Mouse (Mus musculus): ENCODE results near the gene Mak. TPM values are rescaled to one million over a fixed set of nuclear protein-coding genes. Genes with fewer than 3 reads are reported as not detected.

Gene Mak
- total RNA-seq, 1 experiment: 0.54 TPM

GRCm38 (mm10) chr13:41103841-41104525 lies 24.5 kb upstream of the Mak start:
- H3K9me3 ChIP-seq (ENCODE audit: control insufficient read depth, insufficient read depth, low read depth, low read length): no peaks in the 10 kb centered on the region
- no peak overlapping the region for H3K27ac ChIP-seq (ENCODE audit: insufficient read depth, low read depth, low read length, poor library complexity, severe bottlenecking)
- in situ Hi-C loops (cut with MboI; ENCODE audit: low sequenced_read_pairs in 2 of 2, unreplicated experiment in 2 of 2): no loop called here
- DNase-seq (ENCODE audit: low read depth, low spot score): no peak
- H3K4me3 ChIP-seq (ENCODE audit: insufficient read depth in 1 of 2, low read depth in 1 of 2, low read length in 2 of 2, poor library complexity in 1 of 2, severe bottlenecking in 1 of 2): no peak overlapping the region
- no peak overlapping the region for H3K9ac ChIP-seq (ENCODE audit: insufficient read depth, low read depth, low read length, poor library complexity, severe bottlenecking)
- TF ChIP-seq CHD2 (IDR thresholded peaks at IDR 0.05; ENCODE audit: low read depth, low read length): no peak
- peaks cover 0 to 5% of the 10 kb centered on the region in 2 experiments; a peak in 1 of 4 replicates for H3K4me1 ChIP-seq (ENCODE audit: control insufficient read depth in 2 of 2, insufficient read depth in 2 of 2, low read length in 2 of 2, poor library complexity in 1 of 2)
- H3K36me3 ChIP-seq (ENCODE audit: control insufficient read depth, insufficient read depth, low read length, poor library complexity, severe bottlenecking): no peaks in the 10 kb centered on the region

- Histone ChIP-seq H3K36me3 (ENCODE audit: control insufficient read depth, insufficient read depth, low read length, poor library complexity, severe bottlenecking) (no peaks in the 10 kb centered on the region), H3K9me3 (ENCODE audit: control insufficient read depth, insufficient read depth, low read depth, low read length) (no peaks in the 10 kb centered on the region)
- no peak for DNase-seq (ENCODE audit: low read depth, low spot score)
Measured at GRCm38 (mm10) chr13:41100031-41100430, 20.5 kb upstream of the Mak start.

GRCm38 (mm10) chr13:41098325-41098724 lies 18.8 kb upstream of the Mak start:
- Histone ChIP-seq H3K9ac (ENCODE audit: insufficient read depth, low read depth, low read length, poor library complexity, severe bottlenecking) (no peak overlapping the region), H3K9me3 (ENCODE audit: control insufficient read depth, insufficient read depth, low read depth, low read length) (no peaks in the 10 kb centered on the region), H3K36me3 (ENCODE audit: control insufficient read depth, insufficient read depth, low read length, poor library complexity, severe bottlenecking) (no peaks in the 10 kb centered on the region), H3K27ac (ENCODE audit: insufficient read depth, low read depth, low read length, poor library complexity, severe bottlenecking) (no peak overlapping the region), H3K4me1 (ENCODE audit: control insufficient read depth in 2 of 2, insufficient read depth in 2 of 2, low read length in 2 of 2, poor library complexity in 1 of 2) (no peaks in the 10 kb centered on the region; a peak in 1 of 4 replicates), H3K4me3 (ENCODE audit: insufficient read depth in 1 of 2, low read depth in 1 of 2, low read length in 2 of 2, poor library complexity in 1 of 2, severe bottlenecking in 1 of 2) (no peak overlapping the region)
- no peak for DNase-seq (ENCODE audit: low read depth, low spot score)
- in situ Hi-C loops (cut with MboI; ENCODE audit: low sequenced_read_pairs in 2 of 2, unreplicated experiment in 2 of 2): loop anchor here (10.0 to 25.0 kb wide), 2 partner anchors 139 to 254 kb away; partner anchors contain the start of gene Smim13 (in 1 of the 2)
- TF ChIP-seq CHD2 (IDR thresholded peaks at IDR 0.05; ENCODE audit: low read depth, low read length): no peak
- TF ChIP-seq ZC3H11A (IDR thresholded peaks at IDR 0.05; ENCODE audit: borderline replicate concordance, low read depth, low read length): no peak
- no peak for TF ChIP-seq HCFC1 (IDR thresholded peaks at IDR 0.05; ENCODE audit: borderline replicate concordance, insufficient read depth, low read length)
- no peak for TF ChIP-seq MAFK (IDR thresholded peaks at IDR 0.05; ENCODE audit: insufficient read depth, low read depth, low read length)
- no peak for TF ChIP-seq ZNF384 (IDR thresholded peaks at IDR 0.05; ENCODE audit: low read depth, low read length)

More at GRCm38 (mm10) chr13:41100031-41100430, 20.5 kb upstream of the Mak start:
- in situ Hi-C loops (cut with MboI; ENCODE audit: low sequenced_read_pairs in 2 of 2, unreplicated experiment in 2 of 2): no loop called here
- peaks cover 0 to 5% of the 10 kb centered on the region in 2 experiments; a peak in 2 of 4 replicates for H3K4me1 ChIP-seq (ENCODE audit: control insufficient read depth in 2 of 2, insufficient read depth in 2 of 2, low read length in 2 of 2, poor library complexity in 1 of 2)
- no peak overlapping the region for H3K27ac ChIP-seq (ENCODE audit: insufficient read depth, low read depth, low read length, poor library complexity, severe bottlenecking)
- H3K4me3 ChIP-seq (ENCODE audit: insufficient read depth in 1 of 2, low read depth in 1 of 2, low read length in 2 of 2, poor library complexity in 1 of 2, severe bottlenecking in 1 of 2): no peak overlapping the region
- TF ChIP-seq MAFK (IDR thresholded peaks at IDR 0.05; ENCODE audit: insufficient read depth, low read depth, low read length): no peak
- no peak for TF ChIP-seq ZC3H11A (IDR thresholded peaks at IDR 0.05; ENCODE audit: borderline replicate concordance, low read depth, low read length)
- no peak for TF ChIP-seq CHD2 (IDR thresholded peaks at IDR 0.05; ENCODE audit: low read depth, low read length)
- no peak for TF ChIP-seq HCFC1 (IDR thresholded peaks at IDR 0.05; ENCODE audit: borderline replicate concordance, insufficient read depth, low read length)
- no peak for TF ChIP-seq ZNF384 (IDR thresholded peaks at IDR 0.05; ENCODE audit: low read depth, low read length)
- no peak overlapping the region for H3K9ac ChIP-seq (ENCODE audit: insufficient read depth, low read depth, low read length, poor library complexity, severe bottlenecking)

GRCm38 (mm10) chr13:41097324-41098058 lies 18.0 kb upstream of the Mak start:
- Histone ChIP-seq H3K4me3 (ENCODE audit: insufficient read depth in 1 of 2, low read depth in 1 of 2, low read length in 2 of 2, poor library complexity in 1 of 2, severe bottlenecking in 1 of 2) (no peak overlapping the region), H3K4me1 (ENCODE audit: control insufficient read depth in 2 of 2, insufficient read depth in 2 of 2, low read length in 2 of 2, poor library complexity in 1 of 2) (no peaks in the 10 kb centered on the region; a peak in 1 of 4 replicates), H3K27ac (ENCODE audit: insufficient read depth, low read depth, low read length, poor library complexity, severe bottlenecking) (no peak overlapping the region), H3K36me3 (ENCODE audit: control insufficient read depth, insufficient read depth, low read length, poor library complexity, severe bottlenecking) (no peaks in the 10 kb centered on the region), H3K9me3 (ENCODE audit: control insufficient read depth, insufficient read depth, low read depth, low read length) (no peaks in the 10 kb centered on the region), H3K9ac (ENCODE audit: insufficient read depth, low read depth, low read length, poor library complexity, severe bottlenecking) (no peak overlapping the region)
- TF ChIP-seq CHD2 (IDR thresholded peaks at IDR 0.05; ENCODE audit: low read depth, low read length): no peak
- TF ChIP-seq ZNF384 (IDR thresholded peaks at IDR 0.05; ENCODE audit: low read depth, low read length): no peak
- no peak for TF ChIP-seq MAFK (IDR thresholded peaks at IDR 0.05; ENCODE audit: insufficient read depth, low read depth, low read length)
- no peak for TF ChIP-seq HCFC1 (IDR thresholded peaks at IDR 0.05; ENCODE audit: borderline replicate concordance, insufficient read depth, low read length)
- TF ChIP-seq ZC3H11A (IDR thresholded peaks at IDR 0.05; ENCODE audit: borderline replicate concordance, low read depth, low read length): no peak
- DNase-seq (ENCODE audit: low read depth, low spot score): no peak
- in situ Hi-C loops (cut with MboI; ENCODE audit: low sequenced_read_pairs in 2 of 2, unreplicated experiment in 2 of 2): loop anchor here (10.0 to 25.0 kb wide), 2 partner anchors 140 to 253 kb away; partner anchors contain the start of gene Smim13 (in 1 of the 2)

Measured in ES-E14 (cell line).